Comparison of ENCODE assay signal across 25 mouse cellular contexts in the genomic region with DNA sequence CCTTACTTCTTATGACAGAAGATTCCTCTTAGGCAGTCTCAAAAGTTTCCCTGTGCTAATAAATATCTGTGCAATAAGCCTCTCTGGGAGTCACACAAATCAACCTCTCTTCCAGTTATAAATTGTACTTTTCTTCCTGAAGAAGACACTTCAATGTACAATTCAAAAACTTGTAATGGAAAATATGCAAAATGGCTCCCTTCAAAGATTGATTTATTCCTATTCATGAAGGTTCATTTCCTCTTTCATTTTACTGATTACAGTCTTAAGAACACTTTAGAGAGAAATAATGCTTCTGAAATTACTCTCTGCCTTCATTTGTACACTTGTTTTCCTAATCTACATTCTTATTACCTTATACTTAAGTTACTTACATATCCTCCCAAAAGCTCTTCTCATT. TPM values are rescaled to one million over a fixed set of nuclear protein-coding genes. Genes with fewer than 3 reads are reported as not detected.
A peak's percentile ranks its signal among the peaks of the same experiment; 100 is the strongest.
DNase-seq lines count a peak whose midpoint lies in the region; ATAC-seq and TF ChIP-seq lines count a peak whose summit lies in the region.
"Had no signal": no experiment of that assay in that cellular context is flagged by ENCODE, and none has a peak within 500 bp of the region (broad histone marks: within the 10 kb centered on the region; RNA-seq: fewer than 3 reads in every experiment).

No protein-coding gene starts in this region.

- TF ChIP-seq POLR2A in CH12.LX (IDR thresholded peaks at IDR 0.05; ENCODE audit: low read depth, low read length): no peak

- dilution Hi-C loops in CH12.LX (cut with MboI; ENCODE audit: extremely low pct_ligation_motif_present, extremely low pct_unique_long_range_greater_than_20kb, low sequenced_read_pairs): no loop called here

- peak; percentile 59; the same call in 1 of the 2 replicates for TF ChIP-seq EP300 in CH12.LX (IDR thresholded peaks at IDR 0.05; ENCODE audit: low read length)

- no peaks in the 10 kb centered on the region for H3K36me3 ChIP-seq in kidney, postnatal 0 days (ENCODE audit: insufficient read depth, low read length)
- no peaks in the 10 kb centered on the region for H3K36me3 ChIP-seq in CH12.LX (replicated peaks in 1 of 2; ENCODE audit: control insufficient read depth in 1 of 2, insufficient read depth in 1 of 2, low read length in 1 of 2)
- no peaks in the 10 kb centered on the region for H3K36me3 ChIP-seq in splenic B cell, adult 2 months (ENCODE audit: control insufficient read depth, insufficient read depth, low read length, poor library complexity, severe bottlenecking)
- H3K36me3 ChIP-seq: G1E had no signal

- TF ChIP-seq RAD21 in CH12.LX (IDR thresholded peaks at IDR 0.05; ENCODE audit: low read depth, low read length): no peak

- H3K4me1 ChIP-seq in kidney, postnatal 0 days (replicated peaks; ENCODE audit: insufficient read depth, low read length): no peaks in the 10 kb centered on the region
- H3K4me1 ChIP-seq in CH12.LX (ENCODE audit: control insufficient read depth in 1 of 2, insufficient read depth in 2 of 2): peaks cover 2 to 4% of the 10 kb centered on the region in 2 experiments; a peak in 1 of 4 replicates

- no peak overlapping the region for H3K4me3 ChIP-seq in kidney, postnatal 0 days (replicated peaks; ENCODE audit: low read depth, low read length)
- H3K4me3 ChIP-seq in CH12.LX (replicated peaks in 1 of 3; ENCODE audit: low read depth in 2 of 3, low read length in 2 of 3, poor library complexity in 1 of 3): no peak overlapping the region

- no peak for TF ChIP-seq CTCF in kidney, postnatal 0 days (IDR thresholded peaks at IDR 0.05; ENCODE audit: low read depth)
- no peak for TF ChIP-seq CTCF in CH12.LX (conservative IDR thresholded peaks at IDR 0.05 in 1 of 2, IDR thresholded peaks at IDR 0.05 in 1 of 2; ENCODE audit: low read depth in 2 of 2, low read length in 2 of 2)

- H3K9ac ChIP-seq in kidney, postnatal 0 days (ENCODE audit: low read depth, low read length): no peak overlapping the region
- no peak overlapping the region for H3K9ac ChIP-seq in CH12.LX (ENCODE audit: insufficient read depth, low read depth)

- intact Hi-C loops in left cerebral cortex, postnatal 25 days (cut with DNase I): no loop called here

- H3K79me2 ChIP-seq in CH12.LX (replicated peaks; ENCODE audit: control insufficient read depth, extremely low read depth, insufficient read depth, poor library complexity, severe bottlenecking): no peaks in the 10 kb centered on the region

- DNase-seq in kidney, postnatal 0 days (ENCODE audit: low spot score): peak; percentile 0
- no peak for DNase-seq in kidney, postnatal 14 days
- no peak for DNase-seq in CH12.LX (ENCODE audit: extremely low read depth)
- DNase-seq in splenic B cell, adult 2 months (ENCODE audit: low read depth, low spot score): peak; percentile 59
- DNase-seq in adrenal gland, postnatal 14 days: no peak
- no peak for DNase-seq in left cerebral cortex, postnatal 25 days (ENCODE audit: low spot score in 2 of 2)
- DNase-seq: adrenal gland, adult 2 months; adrenal gland, adult 8-10 months; adrenal gland, postnatal 10 days; adrenal gland, postnatal 25 days; adrenal gland, postnatal 36 days; B cell, adult 2 months; cerebellum, adult 11 months; cerebellum, adult 11-12 months; cerebellum, adult 18-20 months; cerebellum, adult 2 months; cerebellum, adult 8-10 months had no signal

- no peaks in the 10 kb centered on the region for H3K9me3 ChIP-seq in kidney, postnatal 0 days (replicated peaks; ENCODE audit: low read length)
- no peaks in the 10 kb centered on the region for H3K9me3 ChIP-seq in CH12.LX (replicated peaks; ENCODE audit: low read length)
- H3K9me3 ChIP-seq: G1E had no signal

- ATAC-seq in kidney, postnatal 0 days (replicated peaks; ENCODE audit: low FRiP score, low read depth): no peak
- ATAC-seq: activated CD4-positive, CD25-positive, alpha-beta regulatory T cell, adult 4 months; CD4-positive, CD25-positive, alpha-beta regulatory T cell, adult 4 months; Patski had no signal

- in situ Hi-C loops in CH12.LX (cut with MboI; ENCODE audit: low pct_ligation_motif_present, low pct_unique_long_range_greater_than_20kb, low sequenced_read_pairs): no loop called here

- H3K27ac ChIP-seq in kidney, postnatal 0 days: no peak overlapping the region
- no peak overlapping the region for H3K27ac ChIP-seq in CH12.LX (ENCODE audit: insufficient read depth, low read depth)

- H3K4me2 ChIP-seq in kidney, postnatal 0 days (ENCODE audit: low read length): no peak overlapping the region
- no peak overlapping the region for H3K4me2 ChIP-seq in CH12.LX (ENCODE audit: insufficient read depth, low read depth, poor library complexity, severe bottlenecking)

- H3K27me3 ChIP-seq in kidney, postnatal 0 days (ENCODE audit: insufficient read depth, low read length): no peaks in the 10 kb centered on the region
- no peaks in the 10 kb centered on the region for H3K27me3 ChIP-seq in CH12.LX (replicated peaks)
- no peaks in the 10 kb centered on the region for H3K27me3 ChIP-seq in splenic B cell, adult 2 months (ENCODE audit: control insufficient read depth, insufficient read depth, low read length, poor library complexity, severe bottlenecking)

TF ChIP-seq in CH12.LX, 34 proteins besides CTCF, POLR2A, EP300 and RAD21:
- no peak for TF ChIP-seq USF2 (conservative IDR thresholded peaks at IDR 0.05; ENCODE audit: low read depth, low read length)
- TF ChIP-seq TCF12 (IDR thresholded peaks at IDR 0.05; ENCODE audit: low read depth, low read length): no peak
- TF ChIP-seq GABPA (IDR thresholded peaks at IDR 0.05; ENCODE audit: insufficient replicate concordance, low read depth, low read length): no peak
- TF ChIP-seq JUN (IDR thresholded peaks at IDR 0.05; ENCODE audit: insufficient read depth, low read depth, low read length): no peak
- no peak for TF ChIP-seq MXI1 (IDR thresholded peaks at IDR 0.05; ENCODE audit: low read depth, low read length)
- TF ChIP-seq ZNF384 (IDR thresholded peaks at IDR 0.05; ENCODE audit: low read depth, low read length): no peak
- TF ChIP-seq POLR2AphosphoS2 (IDR thresholded peaks at IDR 0.05; ENCODE audit: low read depth, low read length): no peak
- TF ChIP-seq NRF1 (IDR thresholded peaks at IDR 0.05; ENCODE audit: low read depth, low read length): no peak
- no peak for TF ChIP-seq ELF1 (IDR thresholded peaks at IDR 0.05; ENCODE audit: low read depth, low read length)
- TF ChIP-seq SMC3 (IDR thresholded peaks at IDR 0.05; ENCODE audit: low read depth, low read length): no peak
- TF ChIP-seq CHD1 (IDR thresholded peaks at IDR 0.05; ENCODE audit: low read depth, low read length): no peak
- TF ChIP-seq MAFK (IDR thresholded peaks at IDR 0.05; ENCODE audit: insufficient replicate concordance, low read length): no peak
- no peak for TF ChIP-seq PAX5 (IDR thresholded peaks at IDR 0.05; ENCODE audit: low read length)
TF ChIP-seq in CH12.LX: peak in this region for 0.

RNA-seq across cellular contexts. Expression of a gene that starts 4.0 kb away (rescaled TPM):
- polyA plus RNA-seq in kidney, postnatal 0 days (2015; fragmentation: Nextera tagmentation; extraction: Ambion mirVana): 0.07 TPM in 1 of 2 replicates, not detected in the other
- total RNA-seq in CH12.LX (2012; rRNA removed) (8.3 and 9.0 TPM in 2 replicates), CH12.LX (2014; rRNA removed) (42.2 and 47.4 TPM in 2 replicates)
- 9.0 and 9.7 TPM in 2 replicates for polyA plus RNA-seq in CH12.LX (2012; ENCODE audit: insufficient read length, low read depth)
- 0.37 and 3.3 TPM in 2 replicates for total RNA-seq in adrenal gland, postnatal 14 days (2021)
- not detected for total RNA-seq in left cerebral cortex, postnatal 25 days (2021)
- total RNA-seq: adrenal gland, postnatal 25 days; ES-E14; MEL had no signal
- polyA plus RNA-seq: adrenal gland, adult 2 months; brain, embryonic 14.5 days; C2C12; cerebellum, adult 2 months; Patski had no signal

Comparison
In these comparisons a context has a peak if more than half of its experiments do, and no peak if none do; other contexts are left out.
1. DNase-seq: peak in kidney, postnatal 0 days (single experiment) and splenic B cell, adult 2 months (single experiment); none in kidney, postnatal 14 days (single experiment), CH12.LX (single experiment), adrenal gland, postnatal 14 days (single experiment) and left cerebral cortex, postnatal 25 days (0 of 2).